Mouse (Mus musculus) spleen, adult 2 months (tissue): ENCODE measurements around the gene Onecut3.

Experiments used
- CTCF ChIP-seq: fragments of 200-500 bp; IDR thresholded peaks from 2 replicates; pipeline ENCODE4 v1.5.1; 2011; ENCODE audit warnings: mild to moderate bottlenecking, inconsistent platforms; ENCODE audit not compliant: insufficient read depth, insufficient read length, insufficient replicate concordance; ENCODE audit errors: extremely low read depth
- POLR2A ChIP-seq: fragments of 200-500 bp; IDR thresholded peaks from 2 replicates; pipeline ENCODE4 v1.6.1; 2011; ENCODE audit warnings: low read depth, low read length, inconsistent platforms

DNA sequence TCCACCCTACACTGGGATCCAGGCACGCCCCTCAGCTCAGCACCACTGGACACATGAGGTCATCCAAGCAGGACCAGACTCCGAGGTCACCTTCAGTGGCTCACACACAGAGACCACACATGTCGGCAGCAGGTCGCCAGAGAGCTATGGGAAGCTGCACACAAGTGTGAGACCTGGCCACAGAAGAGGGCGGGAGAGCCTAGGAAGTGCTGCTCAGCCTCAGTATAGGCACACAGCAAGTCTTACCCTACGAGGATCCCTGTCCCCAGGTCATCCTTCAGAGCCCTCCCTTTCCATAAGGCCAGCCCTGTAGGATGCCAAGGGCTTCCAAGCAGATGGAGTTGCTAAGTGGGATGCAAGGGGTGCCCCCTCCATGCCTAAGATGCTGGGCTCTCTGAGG lies 59.4 kb downstream of the Onecut3 start:
- TF ChIP-seq CTCF (no peak), POLR2A (no peak)
